Mouse (Mus musculus) hindbrain, embryonic 11.5 days (tissue): ENCODE results near the gene Kansl1. TPM values are rescaled to one million over a fixed set of nuclear protein-coding genes. Genes with fewer than 3 reads are reported as not detected.

Source experiments
- ATAC-seq: fragments of 200-750 bp; cut with Nextera tagmentation; 2 replicates; pipeline ENCODE4 v1.8.0; 2017; ENCODE audit warnings: mild to moderate bottlenecking, moderate TSS enrichment, moderate library complexity; ENCODE audit not compliant: low FRiP score
- DNase-seq: peaks from one replicate; pipeline ENCODE4 v3.0.0-alpha.2; 2015; ENCODE audit warnings: low spot score
- H3K27ac ChIP-seq: fragments of 300-500 bp; sonication (generic); 2 replicates; pipeline ENCODE4 v1.5.1; 2014; ENCODE audit warnings: mild to moderate bottlenecking, low read depth, low read length
- H3K27me3 ChIP-seq: fragments of 300-500 bp; sonication (generic); 2 replicates; pipeline ENCODE4 v1.6.1; 2014; ENCODE audit warnings: mild to moderate bottlenecking, low read length, moderate library complexity, mixed read lengths; ENCODE audit not compliant: control insufficient read depth, insufficient read depth
- H3K36me3 ChIP-seq: fragments of 300-500 bp; sonication (generic); 2 replicates; pipeline ENCODE4 v1.6.1; 2014; ENCODE audit warnings: mild to moderate bottlenecking, low read length, moderate library complexity, mixed read lengths; ENCODE audit not compliant: control insufficient read depth, insufficient read depth
- H3K4me1 ChIP-seq: fragments of 300-500 bp; sonication (generic); replicated peaks from 2 replicates; pipeline ENCODE4 v1.6.1; 2014; ENCODE audit warnings: low read length, mixed read lengths; ENCODE audit not compliant: control insufficient read depth, insufficient read depth
- H3K4me2 ChIP-seq: fragments of 300-500 bp; sonication (generic); replicated peaks from 2 replicates; pipeline ENCODE4 v1.6.1; 2014; ENCODE audit warnings: mild to moderate bottlenecking, low read depth, low read length
- H3K4me3 ChIP-seq: fragments of 300-500 bp; sonication (generic); 2 replicates; pipeline ENCODE4 v1.5.1; 2014; ENCODE audit warnings: low read depth, low read length
- H3K9ac ChIP-seq: fragments of 300-500 bp; sonication (generic); 2 replicates; pipeline ENCODE4 v1.6.1; 2014; ENCODE audit warnings: low read depth, low read length
- H3K9me3 ChIP-seq: fragments of 300-500 bp; sonication (generic); 2 replicates; pipeline ENCODE4 v1.6.1; 2016; ENCODE audit warnings: low read length; ENCODE audit not compliant: control insufficient read depth
- WGBS: fragments of 180-500 bp; shearing (Covaris S2); extraction: QIAGEN DNeasy Blood & Tissue Kit; methylation state at CpG from one replicate; pipeline ENCODE4 v1.1.7; 2014; 5-methylcytosine and 5-hydroxymethylcytosine counted together
- polyA plus RNA-seq: library from polyadenylated mRNA; unstranded; fragments of >200 nt; fragmentation: Nextera tagmentation; extraction: Ambion mirVana; gene quantifications from 2 replicates; pipeline ENCODE4 v1.2.1, GENCODE M21; 2014

Kansl1 gene
- polyA plus RNA-seq, 1 experiment from 2014 or later: 29.8 TPM

GRCm38 (mm10) chr11:104432251-104432650, 36.4 kb downstream of the Kansl1 start:
- ATAC-seq (no peak), DNase-seq (no peak)
- no peaks in the 10 kb centered on the region for H3K27me3 ChIP-seq

GRCm38 (mm10) chr11:104431807-104432206, 36.9 kb downstream of the Kansl1 start:
- DNase-seq (no peak), ATAC-seq (no peak)
- H3K36me3 ChIP-seq: no peaks in the 10 kb centered on the region
- no peaks in the 10 kb centered on the region for H3K9me3 ChIP-seq
- H3K4me1 ChIP-seq: no peaks in the 10 kb centered on the region
- no peak overlapping the region for H3K4me2 ChIP-seq
- no peak overlapping the region for H3K4me3 ChIP-seq
- no peaks in the 10 kb centered on the region for H3K27me3 ChIP-seq
- no peak overlapping the region for H3K9ac ChIP-seq
- H3K27ac ChIP-seq: no peak overlapping the region
- 86% methylated on average over 1 of the region's 1 CpGs for WGBS

More at GRCm38 (mm10) chr11:104432251-104432650, 36.4 kb downstream of the Kansl1 start:
- H3K4me2 ChIP-seq: no peak overlapping the region
- H3K9me3 ChIP-seq: no peaks in the 10 kb centered on the region
- H3K9ac ChIP-seq: no peak overlapping the region
- H3K4me1 ChIP-seq: no peaks in the 10 kb centered on the region
- no peaks in the 10 kb centered on the region for H3K36me3 ChIP-seq
- no peak overlapping the region for H3K4me3 ChIP-seq
- no peak overlapping the region for H3K27ac ChIP-seq

- DNase-seq (no peak), ATAC-seq (no peak)
- Histone ChIP-seq H3K9ac (no peak overlapping the region), H3K4me2 (no peak overlapping the region), H3K27ac (no peak overlapping the region), H3K36me3 (no peaks in the 10 kb centered on the region), H3K9me3 (no peaks in the 10 kb centered on the region), H3K27me3 (no peaks in the 10 kb centered on the region), H3K4me1 (no peaks in the 10 kb centered on the region), H3K4me3 (no peak overlapping the region)
- WGBS: 90% methylated on average over 16 of the region's 16 CpGs
These were observed 43.8 kb downstream of the Kansl1 start for GRCm38 (mm10) chr11:104424727-104425416.

- ATAC-seq: no peak
- Histone ChIP-seq H3K36me3 (0 out of 2 replicates have a peak, but pooled peaks cover under 1% of the 10 kb centered on the region), H3K4me1 (no peaks in the 10 kb centered on the region)
These were observed 56.4 kb downstream of the Kansl1 start for GRCm38 (mm10) chr11:104412254-104412653.

GRCm38 (mm10) chr11:104407391-104407790, 61.3 kb downstream of the Kansl1 start:
- WGBS: 88% methylated on average over 2 of the region's 2 CpGs
- no peaks in the 10 kb centered on the region for H3K36me3 ChIP-seq

More at GRCm38 (mm10) chr11:104412254-104412653, 56.4 kb downstream of the Kansl1 start:
- no peak overlapping the region for H3K27ac ChIP-seq
- H3K4me3 ChIP-seq: no peak overlapping the region
- H3K9ac ChIP-seq: no peak overlapping the region
- H3K27me3 ChIP-seq: no peaks in the 10 kb centered on the region
- H3K4me2 ChIP-seq: no peak overlapping the region
- no peak for DNase-seq
- H3K9me3 ChIP-seq: no peaks in the 10 kb centered on the region

GRCm38 (mm10) chr11:104400961-104401360, 67.7 kb downstream of the Kansl1 start:
- no peak overlapping the region for H3K9ac ChIP-seq
- H3K27me3 ChIP-seq: no peaks in the 10 kb centered on the region
- WGBS: 85% methylated on average over 5 of the region's 5 CpGs
- H3K36me3 ChIP-seq: no peaks in the 10 kb centered on the region
- H3K9me3 ChIP-seq: no peaks in the 10 kb centered on the region
- H3K27ac ChIP-seq: no peak overlapping the region
- DNase-seq: no peak
- H3K4me1 ChIP-seq: no peaks in the 10 kb centered on the region
- H3K4me3 ChIP-seq: no peak overlapping the region
- no peak for ATAC-seq
- no peak overlapping the region for H3K4me2 ChIP-seq

More at GRCm38 (mm10) chr11:104407391-104407790, 61.3 kb downstream of the Kansl1 start:
- no peaks in the 10 kb centered on the region for H3K4me1 ChIP-seq
- H3K9ac ChIP-seq: no peak overlapping the region
- H3K4me2 ChIP-seq: no peak overlapping the region
- H3K27me3 ChIP-seq: no peaks in the 10 kb centered on the region
- H3K4me3 ChIP-seq: no peak overlapping the region
- no peak for ATAC-seq
- H3K27ac ChIP-seq: no peak overlapping the region
- no peak for DNase-seq
- H3K9me3 ChIP-seq: no peaks in the 10 kb centered on the region

- no peak for DNase-seq
- Histone ChIP-seq H3K4me1 (no peaks in the 10 kb centered on the region), H3K27me3 (no peaks in the 10 kb centered on the region), H3K9ac (no peak overlapping the region), H3K27ac (no peak overlapping the region), H3K9me3 (no peaks in the 10 kb centered on the region), H3K36me3 (no peaks in the 10 kb centered on the region), H3K4me3 (no peak overlapping the region), H3K4me2 (no peak overlapping the region)
- 91% methylated on average over 4 of the region's 4 CpGs for WGBS
- ATAC-seq: no peak
These were observed 69.0 kb downstream of the Kansl1 start for GRCm38 (mm10) chr11:104399459-104400216.

- H3K4me1 ChIP-seq: no peaks in the 10 kb centered on the region
- no peaks in the 10 kb centered on the region for H3K36me3 ChIP-seq
- no peak overlapping the region for H3K4me2 ChIP-seq
- H3K9me3 ChIP-seq: no peaks in the 10 kb centered on the region
- 93% methylated on average over 2 of the region's 2 CpGs for WGBS
- H3K4me3 ChIP-seq: no peak overlapping the region
- ATAC-seq (no peak), DNase-seq (no peak)
- H3K9ac ChIP-seq: no peak overlapping the region
- no peaks in the 10 kb centered on the region for H3K27me3 ChIP-seq
- H3K27ac ChIP-seq: no peak overlapping the region
These were observed 73.0 kb downstream of the Kansl1 start for GRCm38 (mm10) chr11:104395648-104396047.

GRCm38 (mm10) chr11:104393196-104393595, 75.5 kb downstream of the Kansl1 start:
- ATAC-seq (no peak), DNase-seq (no peak)
- Histone ChIP-seq H3K27me3 (no peaks in the 10 kb centered on the region), H3K36me3 (no peaks in the 10 kb centered on the region), H3K9me3 (no peaks in the 10 kb centered on the region), H3K4me3 (no peak overlapping the region), H3K9ac (no peak overlapping the region), H3K4me1 (no peaks in the 10 kb centered on the region), H3K27ac (no peak overlapping the region), H3K4me2 (no peak overlapping the region)
- WGBS: 91% methylated on average over 6 of the region's 6 CpGs
